Mouse (Mus musculus) forebrain, embryonic 16.5 days (tissue): ENCODE results near the gene Rasgrp1. TPM values are rescaled to one million over a fixed set of nuclear protein-coding genes. Genes with fewer than 3 reads are reported as not detected.

Experiments
- ATAC-seq: fragments of 200-750 bp; cut with Nextera tagmentation; 2 replicates; pipeline ENCODE4 v1.8.0; 2017; ENCODE audit warnings: mild to moderate bottlenecking, moderate library complexity
- H3K27ac ChIP-seq: fragments of 300-500 bp; sonication (generic); 2 replicates; pipeline ENCODE4 v1.5.1; 2014; ENCODE audit warnings: low read length, control low read depth
- H3K27me3 ChIP-seq: fragments of 300-500 bp; sonication (generic); replicated peaks from 2 replicates; pipeline ENCODE4 v1.6.1; 2014; ENCODE audit warnings: low read length; ENCODE audit not compliant: control insufficient read depth, insufficient read depth
- H3K36me3 ChIP-seq: fragments of 300-500 bp; sonication (generic); 2 replicates; pipeline ENCODE4 v1.6.1; 2014; ENCODE audit not compliant: control insufficient read depth, insufficient read depth
- H3K4me1 ChIP-seq: fragments of 300-500 bp; sonication (generic); replicated peaks from 2 replicates; pipeline ENCODE4 v1.6.1; 2014; ENCODE audit warnings: low read length; ENCODE audit not compliant: control insufficient read depth, insufficient read depth
- H3K4me2 ChIP-seq: fragments of 300-500 bp; sonication (generic); 2 replicates; pipeline ENCODE4 v1.6.1; 2014; ENCODE audit warnings: mild to moderate bottlenecking, low read length, control low read depth
- H3K4me3 ChIP-seq: fragments of 300-500 bp; sonication (generic); replicated peaks from 2 replicates; pipeline ENCODE4 v1.5.1; 2014; ENCODE audit warnings: mild to moderate bottlenecking, low read length, control low read depth
- H3K9ac ChIP-seq: fragments of 300-500 bp; sonication (generic); replicated peaks from 2 replicates; pipeline ENCODE4 v1.6.1; 2014; ENCODE audit warnings: low read depth, low read length, control low read depth
- H3K9me3 ChIP-seq: fragments of 300-500 bp; sonication (generic); 2 replicates; pipeline ENCODE4 v1.6.1; 2016; ENCODE audit warnings: low read length; ENCODE audit not compliant: control insufficient read depth
- WGBS: fragments of 180-500 bp; shearing (Covaris S2); extraction: QIAGEN DNeasy Blood & Tissue Kit; methylation state at CpG from one replicate; pipeline ENCODE4 v1.1.7; 2014; 5-methylcytosine and 5-hydroxymethylcytosine counted together
- polyA plus RNA-seq: library from polyadenylated mRNA; unstranded; fragments of >200 nt; fragmentation: Nextera tagmentation; extraction: Ambion mirVana; gene quantifications from 2 replicates; pipeline ENCODE4 v1.2.1, GENCODE M21; 2015

Gene Rasgrp1
- polyA plus RNA-seq, 1 experiment from 2014 or later: 8.8 TPM

GRCm38 (mm10) chr2:117337902-117338301 is 4.9 kb downstream of the Rasgrp1 start:
- no peak for ATAC-seq
- no peaks in the 10 kb centered on the region for H3K36me3 ChIP-seq
- H3K27ac ChIP-seq: no peak overlapping the region
- no peak overlapping the region for H3K9ac ChIP-seq
- 95% methylated on average over 7 of the region's 7 CpGs for WGBS
- no peaks in the 10 kb centered on the region for H3K9me3 ChIP-seq
- no peaks in the 10 kb centered on the region; the same call in 1 of the 2 replicates for H3K27me3 ChIP-seq
- no peak overlapping the region for H3K4me3 ChIP-seq
- peaks cover 12% of the 10 kb centered on the region for H3K4me1 ChIP-seq
- no peak overlapping the region for H3K4me2 ChIP-seq

GRCm38 (mm10) chr2:117336946-117337665 is 5.7 kb downstream of the Rasgrp1 start:
- no peak overlapping the region for H3K4me3 ChIP-seq
- WGBS: 71% methylated on average over 5 of the region's 5 CpGs
- no peak overlapping the region for H3K9ac ChIP-seq
- H3K27me3 ChIP-seq: no peaks in the 10 kb centered on the region; the same call in 1 of the 2 replicates
- H3K27ac ChIP-seq: no peak overlapping the region
- H3K4me2 ChIP-seq: no peak overlapping the region
- no peaks in the 10 kb centered on the region for H3K9me3 ChIP-seq
- peaks cover 4% of the 10 kb centered on the region for H3K4me1 ChIP-seq
- no peak for ATAC-seq
- no peaks in the 10 kb centered on the region for H3K36me3 ChIP-seq

GRCm38 (mm10) chr2:117335552-117336188 is 7.1 kb downstream of the Rasgrp1 start:
- ATAC-seq: no peak
- Histone ChIP-seq H3K36me3 (no peaks in the 10 kb centered on the region), H3K4me1 (no peaks in the 10 kb centered on the region), H3K4me3 (no peak overlapping the region), H3K9ac (no peak overlapping the region), H3K27ac (no peak overlapping the region), H3K9me3 (no peaks in the 10 kb centered on the region), H3K27me3 (no peaks in the 10 kb centered on the region), H3K4me2 (no peak overlapping the region)
- 25% methylated on average over 4 of the region's 4 CpGs for WGBS

GRCm38 (mm10) chr2:117331634-117332033 is 11.2 kb downstream of the Rasgrp1 start:
- no peaks in the 10 kb centered on the region for H3K36me3 ChIP-seq
- no peak for ATAC-seq
- H3K27me3 ChIP-seq: no peaks in the 10 kb centered on the region
- H3K4me2 ChIP-seq: no peak overlapping the region
- WGBS: 57% methylated on average over 5 of the region's 5 CpGs
- H3K9me3 ChIP-seq: no peaks in the 10 kb centered on the region
- no peak overlapping the region for H3K9ac ChIP-seq
- no peak overlapping the region for H3K4me3 ChIP-seq
- H3K27ac ChIP-seq: no peak overlapping the region
- H3K4me1 ChIP-seq: peaks cover 4% of the 10 kb centered on the region; the same call in 1 of the 2 replicates

GRCm38 (mm10) chr2:117328521-117329285 is 14.1 kb downstream of the Rasgrp1 start:
- Histone ChIP-seq H3K4me2 (no peak overlapping the region), H3K9me3 (no peaks in the 10 kb centered on the region), H3K36me3 (no peaks in the 10 kb centered on the region), H3K27me3 (no peaks in the 10 kb centered on the region), H3K27ac (no peak overlapping the region), H3K9ac (no peak overlapping the region), H3K4me1 (peaks cover 4% of the 10 kb centered on the region; the same call in 1 of the 2 replicates), H3K4me3 (no peak overlapping the region)
- WGBS: 68% methylated on average over 9 of the region's 9 CpGs
- ATAC-seq: no peak

- WGBS: 88% methylated on average over 8 of the region's 8 CpGs
- Histone ChIP-seq H3K27ac (no peak overlapping the region), H3K4me1 (no peaks in the 10 kb centered on the region), H3K36me3 (no peaks in the 10 kb centered on the region), H3K27me3 (no peaks in the 10 kb centered on the region), H3K9ac (no peak overlapping the region), H3K9me3 (no peaks in the 10 kb centered on the region), H3K4me3 (no peak overlapping the region), H3K4me2 (no peak overlapping the region)
- no peak for ATAC-seq
These were observed 20.4 kb downstream of the Rasgrp1 start for GRCm38 (mm10) chr2:117322399-117322798.

GRCm38 (mm10) chr2:117321231-117321630 is 21.6 kb downstream of the Rasgrp1 start:
- no peak for ATAC-seq
- H3K27me3 ChIP-seq: no peaks in the 10 kb centered on the region
- no peak overlapping the region for H3K27ac ChIP-seq
- H3K4me2 ChIP-seq: no peak overlapping the region
- no peaks in the 10 kb centered on the region for H3K9me3 ChIP-seq
- WGBS: 87% methylated on average over 3 of the region's 3 CpGs
- no peaks in the 10 kb centered on the region for H3K36me3 ChIP-seq
- no peaks in the 10 kb centered on the region for H3K4me1 ChIP-seq
- H3K9ac ChIP-seq: no peak overlapping the region
- H3K4me3 ChIP-seq: no peak overlapping the region

- H3K36me3 ChIP-seq: no peaks in the 10 kb centered on the region
- H3K27me3 ChIP-seq: no peaks in the 10 kb centered on the region
- no peaks in the 10 kb centered on the region for H3K9me3 ChIP-seq
- H3K4me1 ChIP-seq: no peaks in the 10 kb centered on the region
- no peak overlapping the region for H3K4me3 ChIP-seq
- no peak overlapping the region for H3K9ac ChIP-seq
- no peak for ATAC-seq
- no peak overlapping the region for H3K4me2 ChIP-seq
- WGBS: 87% methylated on average over 3 of the region's 3 CpGs
- H3K27ac ChIP-seq: no peak overlapping the region
These were observed 23.8 kb downstream of the Rasgrp1 start for GRCm38 (mm10) chr2:117318991-117319390.

- WGBS: 67% methylated on average over 5 of the region's 5 CpGs
- Histone ChIP-seq H3K9me3 (no peaks in the 10 kb centered on the region), H3K4me2 (no peak overlapping the region), H3K4me3 (no peak overlapping the region), H3K27me3 (no peaks in the 10 kb centered on the region), H3K27ac (no peak overlapping the region), H3K36me3 (no peaks in the 10 kb centered on the region), H3K4me1 (peaks cover 4% of the 10 kb centered on the region; the same call in 1 of the 2 replicates), H3K9ac (no peak overlapping the region)
- no peak for ATAC-seq
These were observed 29.1 kb downstream of the Rasgrp1 start for GRCm38 (mm10) chr2:117313586-117314235.
